7 mouse cellular contexts compared by ENCODE assay signal in the genomic region with DNA sequence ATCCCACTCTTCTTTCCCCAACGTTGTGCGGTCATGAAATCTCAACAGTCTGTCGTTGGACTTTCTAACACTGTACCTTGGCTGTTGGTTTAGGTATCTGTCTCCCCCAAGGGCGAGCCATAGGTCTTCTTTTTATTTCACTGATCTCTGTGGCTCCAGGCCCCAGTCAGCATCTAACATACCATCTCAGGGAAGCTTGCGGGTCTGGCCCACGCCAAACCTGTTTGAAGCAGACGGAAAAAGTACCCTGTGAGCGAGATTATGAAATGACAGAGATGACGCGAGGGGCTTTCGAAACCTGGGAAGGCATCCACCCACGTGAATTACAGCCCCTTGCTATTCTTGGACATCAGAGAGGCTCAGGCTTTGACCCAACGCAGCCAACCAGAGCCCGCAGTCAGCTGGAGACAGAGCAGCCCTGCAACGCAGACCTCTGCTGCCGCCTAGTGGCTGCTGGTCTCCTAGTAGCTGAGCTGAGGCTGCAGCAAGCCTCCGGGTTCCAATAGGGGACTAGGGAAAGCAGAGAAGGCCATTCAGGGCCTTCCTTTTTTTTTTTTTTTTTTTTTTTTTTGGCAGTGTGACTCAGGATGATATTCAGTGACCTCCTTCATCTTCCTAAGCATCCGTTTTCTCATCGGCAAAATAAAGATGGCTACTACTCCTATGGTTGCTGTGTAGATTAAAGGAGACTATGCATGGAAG. TPM values are rescaled to one million over a fixed set of nuclear protein-coding genes. Genes with fewer than 3 reads are reported as not detected.
DNase-seq lines count a peak whose midpoint lies in the region; ATAC-seq lines count a peak whose summit lies in the region.

No protein-coding gene starts in this region.

- no peak overlapping the region for H3K4me3 ChIP-seq in embryonic facial prominence, embryonic 10.5 days
- H3K4me3 ChIP-seq in limb, embryonic 11.5 days (ENCODE audit: low read depth, low read length) = no peak overlapping the region
- H3K4me3 ChIP-seq in midbrain, embryonic 14.5 days (replicated peaks; ENCODE audit: low read depth, low read length) = no peak overlapping the region

- H3K4me2 ChIP-seq in limb, embryonic 11.5 days (ENCODE audit: low read depth, severe bottlenecking) = no peak overlapping the region
- H3K4me2 ChIP-seq in midbrain, embryonic 14.5 days (ENCODE audit: low read length) = no peak overlapping the region

- H3K27ac ChIP-seq in embryonic facial prominence, embryonic 10.5 days (replicated peaks) = no peak overlapping the region
- H3K27ac ChIP-seq in limb, embryonic 11.5 days (replicated peaks; ENCODE audit: low read depth, low read length) = no peak overlapping the region
- no peak overlapping the region for H3K27ac ChIP-seq in midbrain, embryonic 14.5 days (replicated peaks; ENCODE audit: low read depth, low read length)

- H3K9ac ChIP-seq in limb, embryonic 11.5 days (ENCODE audit: low read length) = no peak overlapping the region
- H3K9ac ChIP-seq in midbrain, embryonic 14.5 days (replicated peaks; ENCODE audit: low read length) = no peak overlapping the region

- WGBS in embryonic facial prominence, embryonic 10.5 days = 32% methylated on average over 19 of the region's 19 CpGs
- 34% methylated on average over 19 of the region's 19 CpGs for WGBS in limb, embryonic 11.5 days
- WGBS in midbrain, embryonic 14.5 days = 32% methylated on average over 19 of the region's 19 CpGs

- H3K4me1 ChIP-seq in embryonic facial prominence, embryonic 10.5 days = 0 out of 2 replicates have a peak, but pooled peaks cover 4% of the 10 kb centered on the region
- no peaks in the 10 kb centered on the region for H3K4me1 ChIP-seq in limb, embryonic 11.5 days (ENCODE audit: control insufficient read depth, insufficient read depth, low read length)
- no peaks in the 10 kb centered on the region for H3K4me1 ChIP-seq in midbrain, embryonic 14.5 days (ENCODE audit: control insufficient read depth, insufficient read depth, low read length)

- no peaks in the 10 kb centered on the region for H3K9me3 ChIP-seq in embryonic facial prominence, embryonic 10.5 days
- H3K9me3 ChIP-seq in limb, embryonic 11.5 days (ENCODE audit: control insufficient read depth, low read length) = no peaks in the 10 kb centered on the region
- H3K9me3 ChIP-seq in midbrain, embryonic 14.5 days (ENCODE audit: control insufficient read depth, low read length) = no peaks in the 10 kb centered on the region

- H3K36me3 ChIP-seq in embryonic facial prominence, embryonic 10.5 days (replicated peaks) = no peaks in the 10 kb centered on the region
- H3K36me3 ChIP-seq in limb, embryonic 11.5 days (ENCODE audit: control insufficient read depth, insufficient read depth, low read length) = no peaks in the 10 kb centered on the region
- no peaks in the 10 kb centered on the region for H3K36me3 ChIP-seq in midbrain, embryonic 14.5 days (ENCODE audit: control insufficient read depth, insufficient read depth, low read length)

- DNase-seq in adrenal gland, postnatal 10 days = peak; percentile 96
- peak; percentile 92 for DNase-seq in embryonic facial prominence, embryonic 10.5 days (ENCODE audit: low spot score)
- peak; percentile 90 to 94 for DNase-seq in heart, adult 18-20 months
- DNase-seq in kidney, adult 18-20 months = peak; percentile 91
- DNase-seq in limb, embryonic 11.5 days (ENCODE audit: low spot score) = peak; percentile 97
- DNase-seq in midbrain, embryonic 14.5 days = peak; percentile 97
- DNase-seq in spleen, adult 18-20 months = peak; percentile 55 to 85

- peaks cover 25% of the 10 kb centered on the region for H3K27me3 ChIP-seq in embryonic facial prominence, embryonic 10.5 days (replicated peaks; ENCODE audit: low read depth, poor library complexity, severe bottlenecking)
- no peaks in the 10 kb centered on the region for H3K27me3 ChIP-seq in limb, embryonic 11.5 days (ENCODE audit: control insufficient read depth, insufficient read depth, low read length)
- no peaks in the 10 kb centered on the region for H3K27me3 ChIP-seq in midbrain, embryonic 14.5 days (ENCODE audit: control insufficient read depth, insufficient read depth, low read length)

- peak; percentile 82 for ATAC-seq in limb, embryonic 11.5 days (ENCODE audit: insufficient number of reproducible peaks, low FRiP score, low TSS enrichment, low read depth)
- peak; percentile 85; the same call in 1 of the 2 replicates for ATAC-seq in midbrain, embryonic 14.5 days (ENCODE audit: low FRiP score, low TSS enrichment)

RNA-seq across cellular contexts. Expression of a gene that starts 25.8 kb away (rescaled TPM):
- 1 to 10 TPM; 7.0 to 7.9 TPM for total RNA-seq in adrenal gland, postnatal 10 days (2021)
- 17.7 and 21.4 TPM in 2 replicates for polyA plus RNA-seq in embryonic facial prominence, embryonic 10.5 days (2016; fragmentation: Nextera tagmentation; extraction: Ambion mirVana)
- total RNA-seq in heart, adult 18-20 months (2021) = 1 to 10 TPM; 8.3 to 9.1 TPM
- polyA plus RNA-seq in limb, embryonic 11.5 days (2014; fragmentation: Nextera tagmentation; extraction: Ambion mirVana) = 22.3 and 22.9 TPM in 2 replicates
- polyA plus RNA-seq in midbrain, embryonic 14.5 days (2014; fragmentation: Nextera tagmentation; extraction: Ambion mirVana) = 1.8 and 2.4 TPM in 2 replicates

RNA-seq across cellular contexts. Expression of a gene that starts 43.3 kb away (rescaled TPM):
- total RNA-seq in adrenal gland, postnatal 10 days (2021) = under 1 TPM in 1 of 2 experiments, not detected in 1; 0.24 TPM
- 0.18 TPM in 1 of 2 replicates, not detected in the other for polyA plus RNA-seq in embryonic facial prominence, embryonic 10.5 days (2016; fragmentation: Nextera tagmentation; extraction: Ambion mirVana)
- not detected for total RNA-seq in heart, adult 18-20 months (2021)
- polyA plus RNA-seq in limb, embryonic 11.5 days (2014; fragmentation: Nextera tagmentation; extraction: Ambion mirVana) = not detected in 2 replicates
- polyA plus RNA-seq in midbrain, embryonic 14.5 days (2014; fragmentation: Nextera tagmentation; extraction: Ambion mirVana) = not detected in 2 replicates
